Mouse (Mus musculus) midbrain, postnatal 0 days (tissue): Measurements from ENCODE around the gene Clnk. TPM values are rescaled to one million over a fixed set of nuclear protein-coding genes. Genes with fewer than 3 reads are reported as not detected.
A peak's percentile ranks its signal among the peaks of the same experiment; 100 is the strongest.

Experiments used
- ATAC-seq: fragments of 200-750 bp; cut with Nextera tagmentation; 2 replicates; pipeline ENCODE4 v1.8.0; 2017; ENCODE audit warnings: moderate number of reproducible peaks, mild to moderate bottlenecking, moderate TSS enrichment, moderate library complexity; ENCODE audit not compliant: low FRiP score
- DNase-seq: peaks from one replicate; pipeline ENCODE4 v3.0.0-alpha.2; 2015; ENCODE audit warnings: low spot score
- H3K27ac ChIP-seq: fragments of 300-500 bp; sonication (generic); 2 replicates; pipeline ENCODE4 v1.5.1; 2014; ENCODE audit warnings: low read depth, mild to moderate bottlenecking, low read length, mixed read lengths
- H3K27me3 ChIP-seq: fragments of 300-500 bp; sonication (generic); 2 replicates; pipeline ENCODE4 v1.6.1; 2014; ENCODE audit warnings: low read length, control low read depth, mixed read lengths; ENCODE audit not compliant: insufficient read depth
- H3K36me3 ChIP-seq: fragments of 300-500 bp; sonication (generic); 2 replicates; pipeline ENCODE4 v1.6.1; 2014; ENCODE audit warnings: low read length, control low read depth, mixed read lengths; ENCODE audit not compliant: insufficient read depth
- H3K4me1 ChIP-seq: fragments of 300-500 bp; sonication (generic); 2 replicates; pipeline ENCODE4 v1.6.1; 2014; ENCODE audit warnings: mild to moderate bottlenecking, control low read depth, antibody characterized with exemption, low read length, mixed read lengths; ENCODE audit not compliant: insufficient read depth
- H3K4me2 ChIP-seq: fragments of 300-500 bp; sonication (generic); 2 replicates; pipeline ENCODE4 v1.6.1; 2014; ENCODE audit warnings: low read depth, mild to moderate bottlenecking, low read length, mixed read lengths; ENCODE audit not compliant: poor library complexity, severe bottlenecking
- H3K4me3 ChIP-seq: fragments of 300-500 bp; sonication (generic); 2 replicates; pipeline ENCODE4 v1.5.1; 2014; ENCODE audit warnings: low read depth, mild to moderate bottlenecking, low read length, moderate library complexity
- H3K9ac ChIP-seq: fragments of 300-500 bp; sonication (generic); replicated peaks from 2 replicates; pipeline ENCODE4 v1.6.1; 2014; ENCODE audit warnings: mild to moderate bottlenecking, low read length, moderate library complexity, mixed read lengths; ENCODE audit not compliant: poor library complexity, severe bottlenecking
- H3K9me3 ChIP-seq: fragments of 300-500 bp; sonication (generic); 2 replicates; pipeline ENCODE4 v1.6.1; 2016; ENCODE audit warnings: low read length, control low read depth
- CTCF ChIP-seq: IDR thresholded peaks from 2 replicates; pipeline ENCODE4 v1.5.1; 2016; ENCODE audit warnings: antibody characterized with exemption, mild to moderate bottlenecking
- WGBS: fragments of 180-500 bp; shearing (Covaris S2); extraction: QIAGEN DNeasy Blood & Tissue Kit; methylation state at CpG from one replicate; pipeline ENCODE4 v1.1.7; 2014; 5-methylcytosine and 5-hydroxymethylcytosine counted together
- polyA plus RNA-seq: library from polyadenylated mRNA; unstranded; fragments of >200 nt; fragmentation: Nextera tagmentation; extraction: Ambion mirVana; gene quantifications from 2 replicates; pipeline ENCODE4 v1.2.1, GENCODE M21; 2015
- total RNA-seq: library from RNA; depleted of rRNA; stranded (reverse); fragments of >200 nt; gene quantifications from 2 replicates; pipeline ENCODE4 v1.2.3, GENCODE M21; 2014

The Clnk gene
- total and polyA plus RNA-seq, 2 experiments from 2014 or later = 0.11 TPM; not detected in 1

DNA sequence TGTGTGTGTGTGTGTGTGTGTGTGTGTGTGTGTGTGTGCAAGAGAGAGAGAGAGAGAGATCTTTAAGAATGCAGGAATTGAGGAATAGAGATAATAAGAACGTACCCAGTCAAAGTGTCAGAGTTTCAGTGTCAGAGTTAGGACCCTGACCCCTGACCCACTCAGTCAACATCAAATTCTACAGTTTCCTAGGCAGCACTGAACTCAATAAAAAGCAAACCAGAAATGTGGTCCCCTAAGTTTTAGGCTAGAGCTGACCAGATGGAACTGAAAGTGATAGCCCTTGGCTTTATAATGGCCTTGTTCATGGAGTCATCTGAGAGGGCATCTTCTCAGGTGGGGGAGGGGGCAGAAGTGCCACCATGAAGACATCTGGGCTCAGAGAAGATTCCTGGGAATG, 1.7 kb downstream of the Clnk start:
- ATAC-seq (no peak), DNase-seq (no peak)
- Histone ChIP-seq H3K36me3 (no peaks in the 10 kb centered on the region), H3K4me2 (no peak overlapping the region), H3K4me3 (no peak overlapping the region), H3K27ac (no peak overlapping the region), H3K9ac (no peak overlapping the region), H3K27me3 (no peaks in the 10 kb centered on the region), H3K9me3 (no peaks in the 10 kb centered on the region), H3K4me1 (no peaks in the 10 kb centered on the region)
- no peak for TF ChIP-seq CTCF
- WGBS = 40% methylated on average over 1 of the region's 1 CpGs

DNA sequence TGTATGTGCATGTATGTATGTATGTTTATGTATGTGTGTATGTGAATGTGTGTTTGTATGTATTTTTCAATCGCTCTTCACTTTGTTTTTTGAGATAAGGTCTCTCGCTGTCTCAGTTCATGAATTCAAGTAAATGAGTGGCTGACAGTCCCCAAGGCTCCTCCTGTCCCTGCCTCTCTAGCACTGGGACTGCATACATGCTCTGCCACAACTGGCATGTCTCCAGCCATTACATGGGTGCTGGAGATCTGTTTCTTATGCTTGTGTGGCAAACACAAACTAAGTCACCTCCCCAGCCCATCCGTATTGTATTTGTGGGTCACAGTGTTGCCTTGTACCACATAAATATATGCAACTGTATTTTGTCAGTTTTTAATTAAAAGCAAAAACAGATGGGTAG, 3.7 kb downstream of the Clnk start:
- H3K27ac ChIP-seq = no peak overlapping the region
- no peaks in the 10 kb centered on the region for H3K36me3 ChIP-seq
- no peak overlapping the region for H3K9ac ChIP-seq
- TF ChIP-seq CTCF = no peak
- H3K4me3 ChIP-seq = no peak overlapping the region
- DNase-seq (no peak), ATAC-seq (no peak)
- H3K27me3 ChIP-seq = no peaks in the 10 kb centered on the region
- H3K4me2 ChIP-seq = no peak overlapping the region
- H3K4me1 ChIP-seq = no peaks in the 10 kb centered on the region
- 97% methylated on average over 3 of the region's 3 CpGs for WGBS
- no peaks in the 10 kb centered on the region for H3K9me3 ChIP-seq

DNA sequence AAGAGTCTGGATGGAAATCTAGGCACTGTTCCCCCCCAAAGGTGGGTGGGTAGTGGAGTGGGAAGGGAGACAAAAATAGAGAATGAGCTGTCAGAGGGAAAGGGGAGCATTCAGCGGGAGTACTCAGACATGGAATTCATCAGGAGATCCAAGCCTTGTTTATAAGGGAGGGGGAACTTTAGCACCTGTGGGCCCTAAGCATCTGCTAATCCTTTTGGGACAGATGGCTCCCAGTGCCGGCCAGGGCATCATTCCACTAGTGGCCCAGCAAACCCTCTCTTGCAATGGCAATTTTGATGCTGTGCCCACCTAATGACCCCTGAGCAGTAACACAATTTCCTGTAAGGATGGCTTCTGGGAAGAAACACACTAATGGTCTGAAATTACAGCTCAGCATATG, 5.0 kb downstream of the Clnk start:
- H3K9me3 ChIP-seq = no peaks in the 10 kb centered on the region
- 69% methylated on average over 2 of the region's 2 CpGs for WGBS
- no peaks in the 10 kb centered on the region for H3K36me3 ChIP-seq

DNA sequence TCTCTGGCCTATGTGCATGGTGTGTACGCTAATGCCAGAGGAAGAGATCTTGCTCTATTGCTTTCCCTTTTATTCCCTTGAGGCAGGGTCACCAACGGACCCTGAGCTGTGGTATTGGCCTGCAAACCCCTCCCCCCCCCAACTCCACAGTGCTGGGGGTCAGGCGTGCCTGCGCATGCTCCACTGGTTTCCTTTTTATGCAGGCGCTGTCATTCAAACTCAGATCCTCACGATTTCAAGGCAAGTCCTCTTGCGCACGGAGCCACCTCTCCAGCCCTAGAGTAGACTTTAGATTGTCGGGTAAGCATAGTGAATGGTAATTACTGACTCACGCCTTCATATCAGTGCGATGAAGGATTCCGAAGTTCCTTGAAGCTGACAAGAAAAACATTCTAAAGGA, 6.1 kb downstream of the Clnk start:
- no peak overlapping the region for H3K4me3 ChIP-seq
- DNase-seq (no peak), ATAC-seq (no peak)
- no peak for TF ChIP-seq CTCF
- H3K27me3 ChIP-seq = no peaks in the 10 kb centered on the region
- no peaks in the 10 kb centered on the region for H3K4me1 ChIP-seq
- 49% methylated on average over 12 of the region's 12 CpGs for WGBS
- H3K27ac ChIP-seq = no peak overlapping the region
- H3K36me3 ChIP-seq = no peaks in the 10 kb centered on the region
- H3K4me2 ChIP-seq = no peak overlapping the region
- no peaks in the 10 kb centered on the region for H3K9me3 ChIP-seq
- H3K9ac ChIP-seq = no peak overlapping the region

More for the DNA sequence above, 5.0 kb downstream of the Clnk start:
- H3K27ac ChIP-seq = no peak overlapping the region
- no peaks in the 10 kb centered on the region for H3K27me3 ChIP-seq
- ATAC-seq (no peak), DNase-seq (peak; percentile 44)
- no peak overlapping the region for H3K4me3 ChIP-seq
- no peak overlapping the region for H3K4me2 ChIP-seq
- H3K4me1 ChIP-seq = no peaks in the 10 kb centered on the region
- TF ChIP-seq CTCF = no peak
- no peak overlapping the region for H3K9ac ChIP-seq

DNA sequence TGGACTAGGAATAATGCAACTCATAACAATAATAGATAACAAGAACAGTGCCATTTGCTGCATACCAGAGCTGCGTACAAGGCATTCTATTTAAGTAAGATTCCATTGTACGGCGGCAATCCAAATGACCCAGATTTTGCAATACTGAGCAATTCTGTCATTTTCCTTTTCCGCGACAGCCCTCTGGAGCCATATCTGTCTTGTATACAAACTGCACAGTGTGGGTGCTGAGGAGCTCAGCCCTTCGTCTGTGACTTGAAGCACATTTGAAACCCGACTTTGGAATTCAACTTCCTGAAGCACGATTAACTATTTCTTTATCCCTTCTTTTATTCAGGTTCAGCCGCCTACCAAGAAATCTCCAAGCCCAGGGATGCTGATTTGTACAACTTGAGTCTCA, 6.6 kb downstream of the Clnk start:
- Histone ChIP-seq H3K27me3 (no peaks in the 10 kb centered on the region), H3K9me3 (no peaks in the 10 kb centered on the region), H3K36me3 (no peaks in the 10 kb centered on the region), H3K27ac (no peak overlapping the region), H3K4me1 (no peaks in the 10 kb centered on the region), H3K4me2 (no peak overlapping the region), H3K4me3 (no peak overlapping the region), H3K9ac (no peak overlapping the region)
- 72% methylated on average over 9 of the region's 9 CpGs for WGBS
- no peak for TF ChIP-seq CTCF
- ATAC-seq (no peak), DNase-seq (no peak)

DNA sequence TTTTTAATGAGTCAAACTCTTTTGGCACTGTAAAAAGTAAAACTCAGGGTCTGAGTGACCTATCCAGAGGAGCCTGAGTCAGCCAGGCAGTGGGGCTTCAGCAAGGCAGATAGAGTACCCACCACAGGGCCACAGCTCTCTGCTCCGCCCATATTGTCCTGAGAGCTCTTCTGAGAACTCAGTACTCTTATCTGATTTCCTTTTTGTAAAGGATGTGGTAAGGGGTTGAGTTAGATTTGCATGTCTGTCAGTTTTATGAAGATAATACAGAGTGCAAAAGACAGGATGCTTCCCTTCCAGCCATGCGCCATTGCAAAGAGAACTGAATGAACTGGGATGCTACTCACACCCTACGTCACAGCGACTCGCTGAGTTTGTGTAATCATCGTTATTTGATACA, 12.0 kb downstream of the Clnk start:
- Histone ChIP-seq H3K4me2 (no peak overlapping the region), H3K4me1 (no peaks in the 10 kb centered on the region), H3K9me3 (no peaks in the 10 kb centered on the region), H3K36me3 (no peaks in the 10 kb centered on the region), H3K27ac (no peak overlapping the region), H3K4me3 (no peak overlapping the region), H3K9ac (no peak overlapping the region), H3K27me3 (no peaks in the 10 kb centered on the region)
- 88% methylated on average over 6 of the region's 6 CpGs for WGBS
- no peak for ATAC-seq
- no peak for TF ChIP-seq CTCF
- DNase-seq = no peak
